Mouse (Mus musculus): ENCODE measurements around the gene Gm45716. TPM values are rescaled to one million over a fixed set of nuclear protein-coding genes. Genes with fewer than 3 reads are reported as not detected.
"Not testable (repeated sequence)": the region's sequence is repeated elsewhere in the genome, so short reads cannot be mapped to it uniquely, and the experiment has no call there.

Gm45716 gene
- total and polyA plus RNA-seq, 2 experiments from 2014 or later, result 10.0 to 23.6 TPM

GRCm38 (mm10) chr11:90275663-90276062 is 88.2 kb downstream of the Gm45716 start:
- Histone ChIP-seq H3K4me2 (ENCODE audit: low read depth, low read length, poor library complexity, severe bottlenecking) (no peak overlapping the region), H3K36me3 (ENCODE audit: insufficient read depth, low read length) (peaks cover 12% of the 10 kb centered on the region), H3K9ac (replicated peaks; ENCODE audit: low read length, poor library complexity, severe bottlenecking) (no peak overlapping the region), H3K27me3 (ENCODE audit: insufficient read depth, low read length) (no peaks in the 10 kb centered on the region), H3K4me3 (ENCODE audit: low read depth, low read length) (no peak overlapping the region), H3K4me1 (ENCODE audit: insufficient read depth, low read length) (no peaks in the 10 kb centered on the region), H3K27ac (ENCODE audit: low read depth, low read length) (no peak overlapping the region), H3K9me3 (ENCODE audit: low read length) (no peaks in the 10 kb centered on the region)
- TF ChIP-seq CTCF (IDR thresholded peaks at IDR 0.05), result no peak
- DNase-seq (ENCODE audit: low spot score) (peak; percentile 41), ATAC-seq (ENCODE audit: low FRiP score) (no peak)
- 92% methylated on average over 7 of the region's 7 CpGs for WGBS

DNA sequence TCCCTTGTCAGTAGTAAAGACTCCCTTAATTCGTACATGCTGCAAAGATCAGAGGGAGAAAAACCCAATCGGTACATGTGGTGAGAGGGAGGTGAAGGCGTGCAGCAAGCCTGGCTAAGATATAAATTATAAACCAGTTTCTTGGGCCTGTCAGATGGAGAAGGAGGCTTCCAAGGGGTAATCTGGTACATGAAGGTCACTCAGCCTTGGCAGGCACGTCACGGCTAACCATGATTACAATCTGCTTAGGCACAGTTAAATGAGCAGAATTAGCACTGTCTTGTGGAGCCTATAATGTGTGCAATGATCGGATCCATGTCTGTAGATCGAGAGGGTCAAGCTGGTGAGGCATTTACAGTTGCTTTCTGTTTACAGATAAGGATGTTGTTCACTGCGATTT is 88.7 kb downstream of the Gm45716 start:
- TF ChIP-seq CTCF (IDR thresholded peaks at IDR 0.05), result no peak

DNA sequence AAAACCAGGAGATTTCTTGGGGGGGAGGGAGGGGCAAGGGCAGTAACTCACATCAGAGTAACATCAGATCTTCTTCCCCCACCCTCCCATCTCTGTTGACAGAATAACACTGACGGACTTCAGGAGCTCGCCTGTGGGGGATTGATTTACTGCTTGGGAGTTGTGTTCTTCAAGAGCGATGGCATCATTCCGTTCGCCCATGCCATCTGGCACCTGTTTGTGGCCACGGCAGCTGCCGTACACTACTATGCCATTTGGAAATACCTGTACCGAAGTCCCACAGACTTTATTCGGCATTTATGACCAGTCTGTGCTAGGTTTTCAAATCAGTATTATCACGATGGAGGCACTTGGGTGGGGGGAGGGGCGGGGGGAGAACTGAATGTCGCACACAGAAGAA is 89.1 kb downstream of the Gm45716 start:
- H3K4me2 ChIP-seq (ENCODE audit: low read depth, low read length, poor library complexity, severe bottlenecking), result no peak overlapping the region
- H3K27ac ChIP-seq (ENCODE audit: low read depth, low read length), result no peak overlapping the region
- DNase-seq (ENCODE audit: low spot score), result no peak
- H3K27me3 ChIP-seq (ENCODE audit: insufficient read depth, low read length), result no peaks in the 10 kb centered on the region
- no peaks in the 10 kb centered on the region for H3K4me1 ChIP-seq (ENCODE audit: insufficient read depth, low read length)
- H3K36me3 ChIP-seq (ENCODE audit: insufficient read depth, low read length), result peaks cover 10% of the 10 kb centered on the region
- no peak overlapping the region for H3K9ac ChIP-seq (replicated peaks; ENCODE audit: low read length, poor library complexity, severe bottlenecking)
- H3K9me3 ChIP-seq (ENCODE audit: low read length), result no peaks in the 10 kb centered on the region
- no peak for ATAC-seq (ENCODE audit: low FRiP score)
- no peak for TF ChIP-seq CTCF (IDR thresholded peaks at IDR 0.05)
- WGBS, result 94% methylated on average over 12 of the region's 12 CpGs
- no peak overlapping the region for H3K4me3 ChIP-seq (ENCODE audit: low read depth, low read length)

More for the DNA sequence above, 88.7 kb downstream of the Gm45716 start:
- DNase-seq (ENCODE audit: low spot score) (peak; percentile 21), ATAC-seq (ENCODE audit: low FRiP score) (no peak)
- 78% methylated on average over 8 of the region's 8 CpGs for WGBS
- peaks cover 11% of the 10 kb centered on the region for H3K36me3 ChIP-seq (ENCODE audit: insufficient read depth, low read length)
- H3K4me1 ChIP-seq (ENCODE audit: insufficient read depth, low read length), result no peaks in the 10 kb centered on the region
- H3K9ac ChIP-seq (replicated peaks; ENCODE audit: low read length, poor library complexity, severe bottlenecking), result no peak overlapping the region
- no peak overlapping the region for H3K4me3 ChIP-seq (ENCODE audit: low read depth, low read length)
- H3K27ac ChIP-seq (ENCODE audit: low read depth, low read length), result no peak overlapping the region
- no peak overlapping the region for H3K4me2 ChIP-seq (ENCODE audit: low read depth, low read length, poor library complexity, severe bottlenecking)
- H3K9me3 ChIP-seq (ENCODE audit: low read length), result no peaks in the 10 kb centered on the region
- no peaks in the 10 kb centered on the region for H3K27me3 ChIP-seq (ENCODE audit: insufficient read depth, low read length)

DNA sequence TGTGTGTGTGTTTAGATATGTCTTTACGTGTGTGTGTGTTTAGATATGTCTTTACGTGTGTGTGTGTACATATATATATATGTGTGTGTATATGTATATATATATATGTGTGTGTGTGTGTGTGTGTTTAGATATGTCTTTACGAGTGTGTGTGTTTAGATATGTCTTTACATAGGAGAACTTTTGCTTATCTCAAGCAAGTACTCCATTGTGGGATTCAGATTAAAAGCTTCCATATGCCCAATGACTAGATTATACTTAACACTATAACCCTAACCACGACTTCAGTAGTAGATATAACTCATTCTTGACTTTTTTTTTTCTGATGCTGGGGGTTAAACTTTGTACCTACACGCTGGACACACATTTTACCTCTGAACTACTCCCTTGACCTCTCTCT is 92.6 kb downstream of the Gm45716 start:
- no peak overlapping the region for H3K4me2 ChIP-seq (ENCODE audit: low read depth, low read length, poor library complexity, severe bottlenecking)
- H3K4me3 ChIP-seq (ENCODE audit: low read depth, low read length), result no peak overlapping the region
- no peaks in the 10 kb centered on the region for H3K9me3 ChIP-seq (ENCODE audit: low read length)
- WGBS, result 95% methylated on average over 5 of the region's 5 CpGs
- ATAC-seq (ENCODE audit: low FRiP score) (no peak), DNase-seq (ENCODE audit: low spot score) (no peak)
- H3K36me3 ChIP-seq (ENCODE audit: insufficient read depth, low read length), result no peaks in the 10 kb centered on the region; the same call in 1 of the 2 replicates
- H3K27me3 ChIP-seq (ENCODE audit: insufficient read depth, low read length), result no peaks in the 10 kb centered on the region
- no peak overlapping the region for H3K9ac ChIP-seq (replicated peaks; ENCODE audit: low read length, poor library complexity, severe bottlenecking)
- no peak for TF ChIP-seq CTCF (IDR thresholded peaks at IDR 0.05)
- H3K4me1 ChIP-seq (ENCODE audit: insufficient read depth, low read length), result no peaks in the 10 kb centered on the region
- no peak overlapping the region for H3K27ac ChIP-seq (ENCODE audit: low read depth, low read length)

- DNase-seq (ENCODE audit: low spot score); H3K4me1 ChIP-seq (ENCODE audit: insufficient read depth, low read length); ATAC-seq (ENCODE audit: low FRiP score); H3K4me2 ChIP-seq (ENCODE audit: low read depth, low read length, poor library complexity, severe bottlenecking); H3K27ac ChIP-seq (ENCODE audit: low read depth, low read length); H3K9ac ChIP-seq (replicated peaks; ENCODE audit: low read length, poor library complexity, severe bottlenecking); H3K36me3 ChIP-seq (ENCODE audit: insufficient read depth, low read length); H3K9me3 ChIP-seq (ENCODE audit: low read length); H3K27me3 ChIP-seq (ENCODE audit: insufficient read depth, low read length); H3K4me3 ChIP-seq (ENCODE audit: low read depth, low read length): not testable (repeated sequence)
- 94% methylated on average over 2 of the region's 2 CpGs for WGBS
Measured at GRCm38 (mm10) chr11:90281943-90282342, 94.5 kb downstream of the Gm45716 start.

GRCm38 (mm10) chr11:90283159-90283558 is 95.7 kb downstream of the Gm45716 start:
- Histone ChIP-seq H3K36me3 (ENCODE audit: insufficient read depth, low read length) (no peaks in the 10 kb centered on the region), H3K4me2 (ENCODE audit: low read depth, low read length, poor library complexity, severe bottlenecking) (no peak overlapping the region), H3K27me3 (ENCODE audit: insufficient read depth, low read length) (no peaks in the 10 kb centered on the region), H3K4me3 (ENCODE audit: low read depth, low read length) (no peak overlapping the region), H3K9me3 (ENCODE audit: low read length) (no peaks in the 10 kb centered on the region), H3K9ac (replicated peaks; ENCODE audit: low read length, poor library complexity, severe bottlenecking) (no peak overlapping the region), H3K4me1 (ENCODE audit: insufficient read depth, low read length) (no peaks in the 10 kb centered on the region), H3K27ac (ENCODE audit: low read depth, low read length) (no peak overlapping the region)
- ATAC-seq (ENCODE audit: low FRiP score) (no peak), DNase-seq (ENCODE audit: low spot score) (no peak)
- TF ChIP-seq CTCF (IDR thresholded peaks at IDR 0.05), result no peak
- WGBS, result 62% methylated on average over 4 of the region's 4 CpGs
